Mouse (Mus musculus) limb, embryonic 12.5 days (tissue): ENCODE measurements at regions not wholly inside any gene's neighbourhood (a gene's known extent, or its start where the extent isn't known, plus 50 kb on each side); places are given as distances from the start of the nearest gene placed in this dataset.

Source experiments
- ATAC-seq: fragments of 200-750 bp; cut with Nextera tagmentation; 2 replicates; pipeline ENCODE4 v1.8.0; 2017; ENCODE audit warnings: low read depth, moderate TSS enrichment; ENCODE audit not compliant: insufficient number of reproducible peaks, insufficient read depth, low FRiP score, low TSS enrichment
- H3K27ac ChIP-seq: fragments of 300-500 bp; sonication (generic); 2 replicates; pipeline ENCODE4 v1.5.1; 2016; ENCODE audit warnings: mild to moderate bottlenecking, moderate library complexity
- H3K27me3 ChIP-seq: fragments of 300-500 bp; sonication (generic); 2 replicates; pipeline ENCODE4 v1.6.1; 2016; ENCODE audit warnings: mild to moderate bottlenecking, moderate library complexity
- H3K36me3 ChIP-seq: fragments of 300-500 bp; sonication (generic); 2 replicates; pipeline ENCODE4 v1.6.1; 2016; ENCODE audit warnings: mild to moderate bottlenecking, moderate library complexity
- H3K4me1 ChIP-seq: fragments of 300-500 bp; sonication (generic); replicated peaks from 2 replicates; pipeline ENCODE4 v1.6.1; 2016
- H3K4me2 ChIP-seq: fragments of 300-500 bp; sonication (generic); 2 replicates; pipeline ENCODE4 v1.6.1; 2016; ENCODE audit warnings: mild to moderate bottlenecking, moderate library complexity
- H3K4me3 ChIP-seq: fragments of 300-500 bp; sonication (generic); replicated peaks from 2 replicates; pipeline ENCODE4 v1.5.1; 2016; ENCODE audit warnings: mild to moderate bottlenecking
- H3K9ac ChIP-seq: fragments of 300-500 bp; sonication (generic); replicated peaks from 2 replicates; pipeline ENCODE4 v1.6.1; 2016; ENCODE audit warnings: mild to moderate bottlenecking, moderate library complexity
- H3K9me3 ChIP-seq: fragments of 300-500 bp; sonication (generic); 2 replicates; pipeline ENCODE4 v1.6.1; 2016; ENCODE audit warnings: mild to moderate bottlenecking, moderate library complexity
- WGBS: fragments of 180-500 bp; shearing (Covaris S2); methylation state at CpG from one replicate; pipeline ENCODE4 v1.1.7; 2016; 5-methylcytosine and 5-hydroxymethylcytosine counted together

DNA sequence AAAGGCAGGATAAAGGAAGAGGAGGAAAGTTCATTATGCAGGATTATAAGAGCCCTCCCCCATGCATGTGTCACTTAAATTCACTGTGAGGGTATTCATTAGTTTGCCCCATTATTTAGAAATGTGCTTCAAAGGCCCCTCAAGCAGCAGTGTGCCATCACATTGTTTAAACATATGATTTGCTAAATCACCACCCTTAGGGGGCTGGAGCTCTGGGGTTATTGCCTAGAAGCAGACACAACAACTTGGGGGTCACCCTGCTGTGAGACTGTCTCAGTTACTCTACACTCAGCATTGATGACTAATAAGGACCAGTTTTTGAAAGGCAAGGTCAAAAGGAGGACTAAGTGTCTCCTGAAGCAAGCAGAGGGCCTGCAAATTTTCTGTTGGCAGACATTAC is 285.4 kb upstream of the Plxna2 start:
- Histone ChIP-seq H3K27ac (no peak overlapping the region), H3K4me2 (no peak overlapping the region), H3K4me3 (no peak overlapping the region), H3K27me3 (no peaks in the 10 kb centered on the region), H3K9me3 (no peaks in the 10 kb centered on the region), H3K9ac (no peak overlapping the region), H3K4me1 (no peaks in the 10 kb centered on the region), H3K36me3 (no peaks in the 10 kb centered on the region)
- ATAC-seq, result no peak

- H3K9ac ChIP-seq, result no peak overlapping the region
- WGBS, result 88% methylated on average over 1 of the region's 1 CpGs
- no peak for ATAC-seq
These were observed 287.5 kb upstream of the Plxna2 start for GRCm38 (mm10) chr1:194330471-194330870.

GRCm38 (mm10) chr1:194320320-194321036 is 297.5 kb upstream of the Plxna2 start:
- H3K36me3 ChIP-seq, result no peaks in the 10 kb centered on the region
- no peaks in the 10 kb centered on the region for H3K4me1 ChIP-seq
- no peaks in the 10 kb centered on the region for H3K9me3 ChIP-seq
- ATAC-seq, result no peak
- H3K4me2 ChIP-seq, result no peak overlapping the region
- H3K27me3 ChIP-seq, result no peaks in the 10 kb centered on the region
- H3K4me3 ChIP-seq, result no peak overlapping the region
- 81% methylated on average over 3 of the region's 3 CpGs for WGBS
- H3K9ac ChIP-seq, result no peak overlapping the region
- no peak overlapping the region for H3K27ac ChIP-seq

More at GRCm38 (mm10) chr1:194330471-194330870, 287.5 kb upstream of the Plxna2 start:
- Histone ChIP-seq H3K27me3 (no peaks in the 10 kb centered on the region), H3K36me3 (no peaks in the 10 kb centered on the region), H3K27ac (no peak overlapping the region), H3K4me2 (no peak overlapping the region), H3K4me1 (no peaks in the 10 kb centered on the region), H3K4me3 (no peak overlapping the region), H3K9me3 (no peaks in the 10 kb centered on the region)

DNA sequence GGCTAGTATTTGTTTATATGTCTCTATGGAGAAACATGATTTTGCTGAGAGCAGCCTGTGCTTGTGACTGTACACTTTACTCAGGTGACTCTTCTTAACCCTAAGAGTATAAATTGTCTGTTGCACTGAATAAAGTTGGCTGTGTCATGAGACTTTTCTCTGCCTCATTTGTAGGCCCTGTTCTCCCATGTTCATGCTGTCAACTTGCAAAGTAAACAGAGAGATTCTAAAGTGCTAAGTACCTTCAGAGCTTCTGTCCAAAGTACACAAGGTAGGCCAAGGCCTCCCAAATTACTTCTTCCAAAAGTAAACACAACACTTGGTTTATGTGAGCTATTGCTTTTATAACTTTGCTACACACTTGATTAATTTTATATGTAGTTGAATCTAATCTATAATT is 299.7 kb upstream of the Plxna2 start:
- Histone ChIP-seq H3K9me3 (no peaks in the 10 kb centered on the region), H3K27ac (no peak overlapping the region), H3K4me2 (no peak overlapping the region), H3K4me3 (no peak overlapping the region), H3K36me3 (no peaks in the 10 kb centered on the region), H3K9ac (no peak overlapping the region), H3K27me3 (no peaks in the 10 kb centered on the region), H3K4me1 (no peaks in the 10 kb centered on the region)
- no peak for ATAC-seq

- WGBS, result 87% methylated on average over 2 of the region's 2 CpGs
- no peak for ATAC-seq
These were observed 302.4 kb upstream of the Plxna2 start for GRCm38 (mm10) chr1:194315593-194315992.

DNA sequence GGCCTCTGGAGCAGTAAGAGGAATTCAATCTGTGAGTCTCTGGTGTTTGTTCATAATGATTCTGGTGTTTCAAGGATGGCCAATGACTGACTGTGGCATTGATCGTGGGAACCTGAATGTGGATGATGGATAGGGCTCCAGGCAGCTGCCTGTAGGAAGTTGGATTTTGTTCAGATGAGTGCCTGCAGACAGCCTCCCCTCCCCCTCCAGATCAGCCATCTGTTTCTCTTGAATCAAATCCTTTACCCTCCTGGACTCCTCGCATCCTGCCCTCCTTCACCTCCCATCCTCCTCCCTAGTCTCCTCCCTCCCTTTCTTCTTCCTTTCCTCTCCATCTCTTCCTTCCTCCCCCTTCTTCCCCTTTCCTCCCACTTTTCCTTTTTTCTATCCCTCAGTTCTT is 307.6 kb upstream of the Plxna2 start:
- Histone ChIP-seq H3K9me3 (no peaks in the 10 kb centered on the region), H3K27ac (no peak overlapping the region), H3K4me1 (0 out of 2 replicates have a peak, but pooled peaks cover 7% of the 10 kb centered on the region), H3K27me3 (no peaks in the 10 kb centered on the region), H3K9ac (no peak overlapping the region), H3K4me2 (no peak overlapping the region), H3K4me3 (no peak overlapping the region), H3K36me3 (no peaks in the 10 kb centered on the region)
- no peak for ATAC-seq
- 27% methylated on average over 2 of the region's 2 CpGs for WGBS

More at GRCm38 (mm10) chr1:194315593-194315992, 302.4 kb upstream of the Plxna2 start:
- H3K4me2 ChIP-seq, result no peak overlapping the region
- no peaks in the 10 kb centered on the region for H3K27me3 ChIP-seq
- 0 out of 2 replicates have a peak, but pooled peaks cover 4% of the 10 kb centered on the region for H3K4me1 ChIP-seq
- no peak overlapping the region for H3K27ac ChIP-seq
- H3K9me3 ChIP-seq, result no peaks in the 10 kb centered on the region
- no peak overlapping the region for H3K9ac ChIP-seq
- H3K36me3 ChIP-seq, result no peaks in the 10 kb centered on the region
- no peak overlapping the region for H3K4me3 ChIP-seq

DNA sequence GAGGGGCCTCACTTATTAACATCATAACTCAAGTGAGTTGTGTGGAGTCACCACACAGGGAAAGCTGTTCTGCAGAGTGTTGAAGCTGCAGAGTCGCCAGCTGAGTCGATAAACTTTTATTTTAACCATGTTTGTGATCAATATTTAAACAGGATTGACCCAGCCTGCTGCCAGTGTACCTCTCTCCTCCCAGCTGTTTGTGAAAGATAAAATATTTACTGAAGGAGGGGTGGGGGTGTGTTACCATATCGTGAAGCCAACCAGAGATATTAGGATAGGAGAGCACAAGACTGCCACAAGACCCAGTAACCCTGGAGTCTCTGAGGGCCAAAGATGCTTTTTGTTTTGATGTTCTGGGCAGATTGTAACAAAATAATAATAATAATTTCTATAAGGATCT is 309.4 kb upstream of the Plxna2 start:
- ATAC-seq, result no peak
- Histone ChIP-seq H3K9me3 (no peaks in the 10 kb centered on the region), H3K4me2 (no peak overlapping the region), H3K27me3 (no peaks in the 10 kb centered on the region), H3K36me3 (no peaks in the 10 kb centered on the region), H3K27ac (no peak overlapping the region), H3K4me1 (0 out of 2 replicates have a peak, but pooled peaks cover 7% of the 10 kb centered on the region), H3K9ac (no peak overlapping the region), H3K4me3 (no peak overlapping the region)
- 85% methylated on average over 3 of the region's 3 CpGs for WGBS

DNA sequence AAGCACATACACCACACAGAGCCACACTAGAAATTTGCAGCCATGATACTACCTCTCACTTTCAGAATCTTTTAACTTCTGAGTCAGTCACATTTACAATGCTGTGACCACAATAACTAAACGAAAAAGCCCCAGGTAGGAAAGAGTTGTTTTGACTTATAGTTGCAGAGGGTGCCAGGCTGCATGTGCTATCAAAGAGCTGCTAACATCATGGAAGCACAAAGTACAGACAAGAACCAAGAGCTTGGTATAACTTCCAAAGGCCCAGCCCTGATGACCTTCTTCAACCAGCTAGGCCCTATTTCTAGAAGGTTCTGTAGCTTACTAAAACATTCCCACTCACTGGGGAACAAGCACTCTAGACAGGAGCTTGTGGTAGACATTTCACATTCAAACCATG is 314.1 kb upstream of the Plxna2 start:
- Histone ChIP-seq H3K9ac (no peak overlapping the region), H3K4me3 (no peak overlapping the region), H3K27me3 (no peaks in the 10 kb centered on the region), H3K36me3 (no peaks in the 10 kb centered on the region), H3K9me3 (no peaks in the 10 kb centered on the region), H3K27ac (no peak overlapping the region), H3K4me2 (no peak overlapping the region), H3K4me1 (no peaks in the 10 kb centered on the region)
- no peak for ATAC-seq
- 82% methylated on average over 1 of the region's 1 CpGs for WGBS

- H3K36me3 ChIP-seq, result no peaks in the 10 kb centered on the region
- H3K4me3 ChIP-seq, result no peak overlapping the region
- WGBS, result 5% methylated on average over 1 of the region's 1 CpGs
- H3K9me3 ChIP-seq, result no peaks in the 10 kb centered on the region
- ATAC-seq, result no peak
- H3K27me3 ChIP-seq, result no peaks in the 10 kb centered on the region
- no peak overlapping the region for H3K9ac ChIP-seq
- no peaks in the 10 kb centered on the region for H3K4me1 ChIP-seq
- H3K27ac ChIP-seq, result no peak overlapping the region
- no peak overlapping the region for H3K4me2 ChIP-seq
These were observed 315.2 kb upstream of the Plxna2 start for GRCm38 (mm10) chr1:194302775-194303174.

GRCm38 (mm10) chr1:194281941-194282340 is 336.1 kb upstream of the Plxna2 start:
- Histone ChIP-seq H3K9ac (no peak overlapping the region), H3K27me3 (no peaks in the 10 kb centered on the region), H3K9me3 (no peaks in the 10 kb centered on the region), H3K4me3 (no peak overlapping the region), H3K27ac (no peak overlapping the region), H3K4me1 (no peaks in the 10 kb centered on the region), H3K36me3 (no peaks in the 10 kb centered on the region), H3K4me2 (no peak overlapping the region)
- 75% methylated on average over 3 of the region's 3 CpGs for WGBS
- ATAC-seq, result no peak

- Histone ChIP-seq H3K4me2 (no peak overlapping the region), H3K9ac (no peak overlapping the region), H3K9me3 (no peaks in the 10 kb centered on the region), H3K27me3 (no peaks in the 10 kb centered on the region), H3K4me1 (no peaks in the 10 kb centered on the region), H3K4me3 (no peak overlapping the region), H3K36me3 (no peaks in the 10 kb centered on the region), H3K27ac (no peak overlapping the region)
- ATAC-seq, result no peak
These were observed 350.0 kb upstream of the Plxna2 start for GRCm38 (mm10) chr1:194268028-194268427.

DNA sequence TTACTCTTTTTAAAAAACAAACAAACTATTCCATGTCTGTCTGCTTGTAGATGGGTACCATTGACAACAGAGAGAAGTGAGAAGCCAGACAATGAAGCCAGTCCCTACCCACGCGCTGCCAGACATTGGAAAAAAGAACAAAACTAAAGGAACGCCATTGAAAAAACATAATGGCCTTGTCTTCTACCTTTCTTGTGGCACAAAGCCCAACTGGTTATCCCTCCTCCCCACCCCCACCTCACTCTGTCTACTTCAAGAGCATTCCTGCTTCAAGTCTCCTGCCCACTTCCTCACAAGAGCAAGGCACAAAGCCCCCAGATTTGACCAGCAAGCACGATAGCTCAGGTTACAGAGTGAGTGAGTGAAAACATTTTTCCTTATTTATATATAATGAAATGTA is 355.6 kb upstream of the Plxna2 start:
- H3K4me2 ChIP-seq, result no peak overlapping the region
- no peaks in the 10 kb centered on the region for H3K9me3 ChIP-seq
- no peaks in the 10 kb centered on the region for H3K4me1 ChIP-seq
- no peaks in the 10 kb centered on the region for H3K27me3 ChIP-seq
- H3K27ac ChIP-seq, result no peak overlapping the region
- no peak overlapping the region for H3K4me3 ChIP-seq
- no peak for ATAC-seq
- no peaks in the 10 kb centered on the region for H3K36me3 ChIP-seq
- H3K9ac ChIP-seq, result no peak overlapping the region
- WGBS, result 75% methylated on average over 4 of the region's 4 CpGs
